9 mouse cellular contexts compared by ENCODE assay signal in the genomic region with DNA sequence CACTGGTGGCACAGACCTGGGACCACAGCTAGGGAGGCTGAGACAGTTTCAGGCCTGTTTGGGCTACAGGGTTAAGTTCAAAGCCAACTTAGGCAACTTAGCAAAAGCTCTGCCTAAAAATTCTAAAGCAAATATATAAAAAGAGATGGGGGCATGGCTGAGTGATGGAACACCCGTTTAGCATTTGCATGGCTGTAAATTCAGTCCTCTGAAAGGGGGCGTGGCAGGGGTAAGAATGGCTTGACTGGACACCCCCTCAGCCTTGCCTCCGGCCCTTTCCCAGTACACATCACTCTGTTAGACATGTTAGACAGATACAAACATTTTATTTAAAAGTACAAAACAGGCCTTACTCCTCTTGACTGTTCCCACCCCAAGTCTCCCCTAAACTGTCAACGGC. TPM values are rescaled to one million over a fixed set of nuclear protein-coding genes. Genes with fewer than 3 reads are reported as not detected.
A peak's percentile ranks its signal among the peaks of the same experiment; 100 is the strongest.
DNase-seq lines count a peak whose midpoint lies in the region; ATAC-seq and TF ChIP-seq lines count a peak whose summit lies in the region.
"Had no signal": no experiment of that assay in that cellular context is flagged by ENCODE, and none has a peak within 500 bp of the region (broad histone marks: within the 10 kb centered on the region; RNA-seq: fewer than 3 reads in every experiment).

No protein-coding gene starts in this region.

- no peak overlapping the region for H3K9ac ChIP-seq in embryonic facial prominence, embryonic 11.5 days (replicated peaks; ENCODE audit: low read length)
- H3K9ac ChIP-seq in intestine, embryonic 15.5 days = no peak overlapping the region
- H3K9ac ChIP-seq in neural tube, embryonic 15.5 days (replicated peaks) = no peak overlapping the region

- H3K27ac ChIP-seq in embryonic facial prominence, embryonic 11.5 days (replicated peaks; ENCODE audit: low read depth, low read length) = peak overlapping the region; percentile 63
- H3K27ac ChIP-seq in intestine, embryonic 15.5 days = peak overlapping the region; percentile 93
- H3K27ac ChIP-seq in neural tube, embryonic 15.5 days (replicated peaks) = peak overlapping the region; percentile 83

- H3K4me3 ChIP-seq in lung, adult 2 months (replicated peaks; ENCODE audit: extremely low read depth, low read depth, low read length) = peak overlapping the region; percentile 0
- H3K4me3 ChIP-seq in embryonic facial prominence, embryonic 11.5 days (ENCODE audit: low read depth, low read length) = no peak overlapping the region
- H3K4me3 ChIP-seq in intestine, embryonic 15.5 days (replicated peaks) = no peak overlapping the region
- H3K4me3 ChIP-seq in neural tube, embryonic 15.5 days (replicated peaks) = no peak overlapping the region

- no peak for TF ChIP-seq CTCF in lung, adult 2 months (IDR thresholded peaks at IDR 0.05; ENCODE audit: insufficient read depth, low read length)

- 49% methylated on average over 4 of the region's 4 CpGs for WGBS in lung, adult 2 months
- WGBS in embryonic facial prominence, embryonic 11.5 days = 83% methylated on average over 4 of the region's 4 CpGs
- 67% methylated on average over 4 of the region's 4 CpGs for WGBS in intestine, embryonic 15.5 days
- 44% methylated on average over 4 of the region's 4 CpGs for WGBS in neural tube, embryonic 15.5 days

- TF ChIP-seq POLR2A in lung, adult 2 months (IDR thresholded peaks at IDR 0.05; ENCODE audit: borderline replicate concordance, extremely low read depth, low read depth, low read length) = no peak

- no peaks in the 10 kb centered on the region for H3K36me3 ChIP-seq in embryonic facial prominence, embryonic 11.5 days (replicated peaks; ENCODE audit: control insufficient read depth, insufficient read depth, low read depth, low read length)
- no peaks in the 10 kb centered on the region for H3K36me3 ChIP-seq in intestine, embryonic 15.5 days
- no peaks in the 10 kb centered on the region for H3K36me3 ChIP-seq in neural tube, embryonic 15.5 days

- no peak overlapping the region for H3K4me2 ChIP-seq in embryonic facial prominence, embryonic 11.5 days (ENCODE audit: low read depth, low read length)
- peak overlapping the region; percentile 52; the same call in 1 of the 2 replicates for H3K4me2 ChIP-seq in intestine, embryonic 15.5 days (replicated peaks)
- 0 out of 2 replicates have a peak overlapping the region, but pooled peaks have one; percentile 58 for H3K4me2 ChIP-seq in neural tube, embryonic 15.5 days

- intact Hi-C loops in left cerebral cortex, postnatal 10 days (cut with DNase I) = no loop called here

- no peaks in the 10 kb centered on the region for H3K9me3 ChIP-seq in embryonic facial prominence, embryonic 11.5 days (replicated peaks; ENCODE audit: control insufficient read depth, low read length)
- no peaks in the 10 kb centered on the region for H3K9me3 ChIP-seq in intestine, embryonic 15.5 days
- no peaks in the 10 kb centered on the region for H3K9me3 ChIP-seq in neural tube, embryonic 15.5 days (replicated peaks)

- peaks cover 31% of the 10 kb centered on the region for H3K4me1 ChIP-seq in lung, adult 2 months (ENCODE audit: control insufficient read depth, insufficient read depth, low read length)
- H3K4me1 ChIP-seq in embryonic facial prominence, embryonic 11.5 days (ENCODE audit: control insufficient read depth, insufficient read depth, low read length) = no peaks in the 10 kb centered on the region; the same call in 1 of the 2 replicates
- peaks cover 26% of the 10 kb centered on the region for H3K4me1 ChIP-seq in intestine, embryonic 15.5 days (replicated peaks)
- peaks cover 35% of the 10 kb centered on the region for H3K4me1 ChIP-seq in neural tube, embryonic 15.5 days

- H3K27me3 ChIP-seq in embryonic facial prominence, embryonic 11.5 days (ENCODE audit: control insufficient read depth, insufficient read depth, low read length) = no peaks in the 10 kb centered on the region
- H3K27me3 ChIP-seq in intestine, embryonic 15.5 days (replicated peaks) = no peaks in the 10 kb centered on the region
- H3K27me3 ChIP-seq in neural tube, embryonic 15.5 days (replicated peaks) = peaks cover 7% of the 10 kb centered on the region; the same call in 1 of the 2 replicates

- DNase-seq in lung, adult 2 months = no peak
- DNase-seq in lung, postnatal 4 days = no peak
- no peak for DNase-seq in embryonic facial prominence, embryonic 11.5 days (ENCODE audit: low spot score)
- DNase-seq in embryo, embryonic 10.5 days (ENCODE audit: low spot score) = no peak
- DNase-seq in layer of hippocampus, adult 9-10 months (ENCODE audit: low spot score) = no peak
- DNase-seq in left cerebral cortex, postnatal 10 days (ENCODE audit: extremely low spot score in 1 of 2, low spot score in 2 of 2) = no peak
- DNase-seq: thymus, adult 2 months had no signal

- ATAC-seq in embryonic facial prominence, embryonic 11.5 days (replicated peaks; ENCODE audit: insufficient number of reproducible peaks, low FRiP score, low TSS enrichment, low read depth) = no peak
- no peak for ATAC-seq in intestine, embryonic 15.5 days
- ATAC-seq in neural tube, embryonic 15.5 days (ENCODE audit: low FRiP score) = no peak

RNA-seq across cellular contexts. Expression of a gene that starts 0.8 kb away (rescaled TPM):
- polyA plus RNA-seq in lung, adult 2 months (2012; rRNA removed) = not detected in 2 replicates
- polyA plus RNA-seq in embryonic facial prominence, embryonic 11.5 days (2014; fragmentation: Nextera tagmentation; extraction: Ambion mirVana) = not detected in 2 replicates
- polyA plus RNA-seq in intestine, embryonic 15.5 days (2015; fragmentation: Nextera tagmentation; extraction: Ambion mirVana) = 0.67 and 1.5 TPM in 2 replicates
- polyA plus RNA-seq in neural tube, embryonic 15.5 days (2015; fragmentation: Nextera tagmentation; extraction: Ambion mirVana) = 1.8 TPM in 2 replicates
- not detected for total RNA-seq in left cerebral cortex, postnatal 10 days (2021)
- polyA plus RNA-seq: thymus, adult 2 months had no signal

RNA-seq across cellular contexts. Expression of a gene that starts 16.4 kb away (rescaled TPM):
- polyA plus RNA-seq in lung, adult 2 months (2012; rRNA removed) = 18.3 and 21.3 TPM in 2 replicates
- 13.2 and 14.2 TPM in 2 replicates for polyA plus RNA-seq in embryonic facial prominence, embryonic 11.5 days (2014; fragmentation: Nextera tagmentation; extraction: Ambion mirVana)
- 26.5 and 31.3 TPM in 2 replicates for polyA plus RNA-seq in intestine, embryonic 15.5 days (2015; fragmentation: Nextera tagmentation; extraction: Ambion mirVana)
- 35.2 and 35.8 TPM in 2 replicates for polyA plus RNA-seq in neural tube, embryonic 15.5 days (2015; fragmentation: Nextera tagmentation; extraction: Ambion mirVana)
- total RNA-seq in left cerebral cortex, postnatal 10 days (2021) = 10 to 100 TPM; 26.3 to 29.3 TPM

RNA-seq across cellular contexts. Expression of a gene that starts 18.9 kb away (rescaled TPM):
- polyA plus RNA-seq in lung, adult 2 months (2012; rRNA removed) = 0.27 and 0.44 TPM in 2 replicates
- 0.90 and 1.1 TPM in 2 replicates for polyA plus RNA-seq in embryonic facial prominence, embryonic 11.5 days (2014; fragmentation: Nextera tagmentation; extraction: Ambion mirVana)
- 1.9 and 2.3 TPM in 2 replicates for polyA plus RNA-seq in intestine, embryonic 15.5 days (2015; fragmentation: Nextera tagmentation; extraction: Ambion mirVana)
- 18.6 and 21.0 TPM in 2 replicates for polyA plus RNA-seq in neural tube, embryonic 15.5 days (2015; fragmentation: Nextera tagmentation; extraction: Ambion mirVana)
- total RNA-seq in left cerebral cortex, postnatal 10 days (2021) = 10 to 100 TPM; 56.6 to 57.0 TPM

RNA-seq across cellular contexts. Expression of a gene that starts 19.8 kb away (rescaled TPM):
- polyA plus RNA-seq in lung, adult 2 months (2012; rRNA removed) = 687 and 806 TPM in 2 replicates
- 62.3 and 63.6 TPM in 2 replicates for polyA plus RNA-seq in embryonic facial prominence, embryonic 11.5 days (2014; fragmentation: Nextera tagmentation; extraction: Ambion mirVana)
- polyA plus RNA-seq in intestine, embryonic 15.5 days (2015; fragmentation: Nextera tagmentation; extraction: Ambion mirVana) = 136 and 146 TPM in 2 replicates
- polyA plus RNA-seq in neural tube, embryonic 15.5 days (2015; fragmentation: Nextera tagmentation; extraction: Ambion mirVana) = 52.5 and 72.5 TPM in 2 replicates
- 10 to 100 TPM; 40.3 to 45.4 TPM for total RNA-seq in left cerebral cortex, postnatal 10 days (2021)

RNA-seq across cellular contexts. Expression of a gene that starts 23.4 kb away (rescaled TPM):
- polyA plus RNA-seq in lung, adult 2 months (2012; rRNA removed) = 20.6 and 34.4 TPM in 2 replicates
- 6.5 and 7.0 TPM in 2 replicates for polyA plus RNA-seq in embryonic facial prominence, embryonic 11.5 days (2014; fragmentation: Nextera tagmentation; extraction: Ambion mirVana)
- polyA plus RNA-seq in intestine, embryonic 15.5 days (2015; fragmentation: Nextera tagmentation; extraction: Ambion mirVana) = 4.8 and 5.7 TPM in 2 replicates
- polyA plus RNA-seq in neural tube, embryonic 15.5 days (2015; fragmentation: Nextera tagmentation; extraction: Ambion mirVana) = 5.6 and 6.3 TPM in 2 replicates
- total RNA-seq in left cerebral cortex, postnatal 10 days (2021) = 10 to 100 TPM; 26.5 to 27.1 TPM
